Mouse (Mus musculus) C2C12 (cell line): ENCODE data around the gene Sertad1. TPM values are rescaled to one million over a fixed set of nuclear protein-coding genes. Genes with fewer than 3 reads are reported as not detected.

Experiments
- H3K27me3 ChIP-seq: one replicate; pipeline ENCODE4 v1.6.1; 2011; ENCODE audit not compliant: control insufficient read depth, insufficient read depth, insufficient read length
- H3K36me3 ChIP-seq: one replicate; pipeline ENCODE4 v1.6.1; 2011; ENCODE audit not compliant: control insufficient read depth, insufficient read depth
- H3K4me3 ChIP-seq: one replicate; pipeline ENCODE4 v1.5.1; 2011; ENCODE audit warnings: mild to moderate bottlenecking, control low read depth; ENCODE audit not compliant: poor library complexity, insufficient read depth, severe bottlenecking
- H3K79me2 ChIP-seq: one replicate; pipeline ENCODE4 v1.6.1; 2011; ENCODE audit not compliant: control insufficient read depth, insufficient read depth
- H3K79me3 ChIP-seq: one replicate; pipeline ENCODE4 v1.6.1; 2011; ENCODE audit warnings: low read depth, control low read depth
- H3ac ChIP-seq: one replicate; pipeline ENCODE3; 2011; ENCODE audit warnings: low read depth; ENCODE audit not compliant: control insufficient read depth, insufficient read length
- CEBPB ChIP-seq: IDR thresholded peaks from one replicate; pipeline ENCODE4 v1.6.1; 2011; ENCODE audit warnings: low read depth, mild to moderate bottlenecking, control low read depth, moderate library complexity
- CTCF ChIP-seq: IDR thresholded peaks from one replicate; pipeline ENCODE4 v1.5.1; 2011; ENCODE audit not compliant: control insufficient read depth, insufficient read depth, insufficient read length
- FOSL1 ChIP-seq: IDR thresholded peaks from one replicate; pipeline ENCODE4 v1.8.0; 2011; ENCODE audit warnings: mild to moderate bottlenecking, low read length; ENCODE audit not compliant: poor library complexity, insufficient read depth, severe bottlenecking
- MAX ChIP-seq: IDR thresholded peaks from one replicate; pipeline ENCODE4 v1.6.1; 2011; ENCODE audit warnings: mild to moderate bottlenecking, control low read depth
- MYOD1 ChIP-seq: IDR thresholded peaks from one replicate; pipeline ENCODE4 v1.6.1; 2011; ENCODE audit warnings: low read depth; ENCODE audit not compliant: control insufficient read depth, insufficient read length
- MYOG ChIP-seq: IDR thresholded peaks from one replicate; pipeline ENCODE4 v1.6.1; 2011; ENCODE audit not compliant: control insufficient read depth, insufficient read length; ENCODE audit errors: extremely low read depth
- USF1 ChIP-seq: IDR thresholded peaks from one replicate; pipeline ENCODE4 v1.6.1; 2011; ENCODE audit warnings: low read depth, mild to moderate bottlenecking, control low read depth, moderate library complexity
- polyA plus RNA-seq: library from polyadenylated mRNA; unstranded; fragments of >200 nt; fragmentation: generic; extraction: Trizol; gene quantifications from one replicate; pipeline ENCODE4 v1.2.1, GENCODE M21; 2012; ENCODE audit warnings: missing spikeins

Sertad1 gene
- polyA plus RNA-seq, 1 experiment: 87.3 TPM

GRCm38 (mm10) chr7:27481627-27481969 is 5.1 kb upstream of the Sertad1 start:
- no peak overlapping the region for H3ac ChIP-seq
- no peaks in the 10 kb centered on the region for H3K79me2 ChIP-seq
- TF ChIP-seq MAX: peak; percentile 31
- no peak for TF ChIP-seq CTCF
- H3K36me3 ChIP-seq: peaks cover 4% of the 10 kb centered on the region
- H3K4me3 ChIP-seq: no peak overlapping the region
- no peaks in the 10 kb centered on the region for H3K79me3 ChIP-seq
- no peaks in the 10 kb centered on the region for H3K27me3 ChIP-seq

- H3ac ChIP-seq: no peak overlapping the region
- no peaks in the 10 kb centered on the region for H3K27me3 ChIP-seq
- H3K4me3 ChIP-seq: no peak overlapping the region
- peaks cover 16% of the 10 kb centered on the region for H3K79me2 ChIP-seq
- peaks cover 14% of the 10 kb centered on the region for H3K79me3 ChIP-seq
- peaks cover 8% of the 10 kb centered on the region for H3K36me3 ChIP-seq
- no peak for TF ChIP-seq MYOD1
- TF ChIP-seq MYOG: no peak
- TF ChIP-seq CTCF: no peak
- no peak for TF ChIP-seq CEBPB
- TF ChIP-seq USF1: no peak
- TF ChIP-seq FOSL1: no peak
- no peak for TF ChIP-seq MAX
These were observed 2.9 kb upstream of the Sertad1 start for GRCm38 (mm10) chr7:27483860-27484259.

- Histone ChIP-seq H3ac (no peak overlapping the region), H3K27me3 (no peaks in the 10 kb centered on the region), H3K79me3 (peaks cover 23% of the 10 kb centered on the region), H3K36me3 (peaks cover 23% of the 10 kb centered on the region), H3K4me3 (peak overlapping the region; percentile 68), H3K79me2 (peaks cover 33% of the 10 kb centered on the region)
- no peak for TF ChIP-seq USF1
- TF ChIP-seq MAX: no peak
- TF ChIP-seq CEBPB: no peak
- no peak for TF ChIP-seq MYOD1
- no peak for TF ChIP-seq MYOG
- TF ChIP-seq CTCF: no peak
- TF ChIP-seq FOSL1: no peak
These were observed 474 bp upstream of the Sertad1 start for GRCm38 (mm10) chr7:27486102-27486769.

GRCm38 (mm10) chr7:27487740-27488268 is 1.1 kb downstream of the Sertad1 start:
- peak overlapping the region; percentile 78 for H3ac ChIP-seq
- H3K36me3 ChIP-seq: peaks cover 23% of the 10 kb centered on the region
- H3K79me3 ChIP-seq: peaks cover 23% of the 10 kb centered on the region
- peaks cover 34% of the 10 kb centered on the region for H3K79me2 ChIP-seq
- no peak for TF ChIP-seq MYOD1
- no peak for TF ChIP-seq MYOG
- no peak for TF ChIP-seq CTCF
- TF ChIP-seq CEBPB: no peak
- no peaks in the 10 kb centered on the region for H3K27me3 ChIP-seq
- H3K4me3 ChIP-seq: peak overlapping the region; percentile 68

- Histone ChIP-seq H3K79me2 (peaks cover 34% of the 10 kb centered on the region), H3K36me3 (peaks cover 23% of the 10 kb centered on the region), H3K79me3 (peaks cover 23% of the 10 kb centered on the region), H3K4me3 (no peak overlapping the region), H3ac (peak overlapping the region; percentile 20), H3K27me3 (no peaks in the 10 kb centered on the region)
- TF ChIP-seq MAX (no peak), USF1 (no peak), FOSL1 (no peak), CEBPB (no peak), MYOG (no peak), CTCF (no peak), MYOD1 (no peak)
These were observed 2.7 kb downstream of the Sertad1 start for GRCm38 (mm10) chr7:27489270-27489869.

- TF ChIP-seq MAX: no peak
- no peak for TF ChIP-seq CEBPB
- TF ChIP-seq FOSL1: no peak
- TF ChIP-seq MYOD1: no peak
- no peak for TF ChIP-seq MYOG
- TF ChIP-seq USF1: no peak
- TF ChIP-seq CTCF: no peak
- Histone ChIP-seq H3K79me2 (peaks cover 34% of the 10 kb centered on the region), H3K4me3 (no peak overlapping the region), H3K36me3 (peaks cover 23% of the 10 kb centered on the region), H3K79me3 (peaks cover 23% of the 10 kb centered on the region), H3ac (no peak overlapping the region), H3K27me3 (no peaks in the 10 kb centered on the region)
These were observed 3.5 kb downstream of the Sertad1 start for GRCm38 (mm10) chr7:27490227-27490542.
